Mouse (Mus musculus): ENCODE measurements around the gene Slc25a4. TPM values are rescaled to one million over a fixed set of nuclear protein-coding genes. Genes with fewer than 3 reads are reported as not detected.
A peak's percentile ranks its signal among the peaks of the same experiment; 100 is the strongest.

Gene Slc25a4
- polyA plus RNA-seq, 1 experiment from 2014 or later = 569 TPM

- no peak overlapping the region for H3K27ac ChIP-seq
- H3K4me2 ChIP-seq = no peak overlapping the region
- 91% methylated on average over 5 of the region's 5 CpGs for WGBS
- H3K36me3 ChIP-seq (ENCODE audit: poor library complexity, severe bottlenecking) = no peaks in the 10 kb centered on the region
- no peak overlapping the region for H3K4me3 ChIP-seq
- no peak overlapping the region for H3K9ac ChIP-seq
- H3K4me1 ChIP-seq = no peaks in the 10 kb centered on the region
- no peaks in the 10 kb centered on the region for H3K9me3 ChIP-seq (replicated peaks)
- no peak for ATAC-seq
- H3K27me3 ChIP-seq = no peaks in the 10 kb centered on the region
Measured at GRCm38 (mm10) chr8:46226622-46227021, 15.5 kb upstream of the Slc25a4 start.

GRCm38 (mm10) chr8:46225501-46225900 lies 14.4 kb upstream of the Slc25a4 start:
- H3K27ac ChIP-seq = no peak overlapping the region
- H3K9me3 ChIP-seq (replicated peaks) = no peaks in the 10 kb centered on the region
- no peak overlapping the region for H3K9ac ChIP-seq
- 0 out of 2 replicates have a peak, but pooled peaks cover 2% of the 10 kb centered on the region for H3K27me3 ChIP-seq
- ATAC-seq = no peak
- H3K36me3 ChIP-seq (ENCODE audit: poor library complexity, severe bottlenecking) = no peaks in the 10 kb centered on the region
- WGBS = 75% methylated on average over 3 of the region's 3 CpGs
- H3K4me2 ChIP-seq = no peak overlapping the region
- H3K4me3 ChIP-seq = no peak overlapping the region
- H3K4me1 ChIP-seq = no peaks in the 10 kb centered on the region

DNA sequence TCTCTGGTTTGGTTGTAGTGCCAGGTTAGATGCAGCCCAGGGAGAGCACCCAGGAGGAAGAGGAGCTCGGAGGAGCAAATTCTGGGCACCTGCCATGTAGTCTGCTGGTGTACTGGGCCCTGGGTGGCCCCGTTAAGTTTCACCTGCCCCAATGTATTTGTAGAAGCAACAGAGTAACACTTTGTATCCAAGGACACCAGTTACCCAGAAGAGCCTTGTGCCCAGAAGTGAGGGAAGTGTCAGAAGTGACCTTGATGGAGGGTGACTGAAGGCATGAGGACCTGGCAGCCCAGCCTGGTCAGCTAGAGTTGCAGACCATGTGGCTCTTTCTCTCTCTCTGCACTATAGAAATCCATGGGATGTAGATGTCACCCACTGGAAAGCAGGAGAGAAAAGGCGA lies 9.5 kb upstream of the Slc25a4 start:
- ATAC-seq = no peak
- Histone ChIP-seq H3K27me3 (peaks cover 6% of the 10 kb centered on the region; the same call in 1 of the 2 replicates), H3K9ac (no peak overlapping the region), H3K4me3 (no peak overlapping the region), H3K4me2 (no peak overlapping the region), H3K9me3 (replicated peaks) (no peaks in the 10 kb centered on the region), H3K4me1 (0 out of 2 replicates have a peak, but pooled peaks cover 3% of the 10 kb centered on the region), H3K36me3 (ENCODE audit: poor library complexity, severe bottlenecking) (no peaks in the 10 kb centered on the region), H3K27ac (no peak overlapping the region)
- WGBS = 73% methylated on average over 3 of the region's 3 CpGs

DNA sequence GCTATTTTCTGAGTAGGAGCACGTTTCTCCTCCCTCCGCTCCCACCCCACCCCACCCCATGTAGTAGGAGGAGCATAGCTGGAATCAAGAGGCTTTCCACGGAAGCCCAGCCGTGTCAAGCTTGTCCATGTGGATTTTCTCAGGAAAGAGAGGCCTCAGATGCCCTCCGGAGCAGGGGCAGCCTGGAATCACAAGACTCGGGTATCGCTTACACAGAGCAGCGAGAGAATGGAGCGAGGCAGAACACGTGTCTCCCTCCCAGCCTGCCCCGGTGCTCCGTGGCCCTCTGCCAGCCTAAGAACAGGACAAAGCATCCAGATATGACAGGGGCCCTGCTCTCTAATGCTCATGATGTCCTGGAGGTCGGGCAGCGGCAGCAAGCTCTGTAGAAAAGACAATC lies 5.8 kb upstream of the Slc25a4 start:
- H3K27me3 ChIP-seq = peaks cover 17% of the 10 kb centered on the region
- peak overlapping the region; percentile 36 for H3K4me3 ChIP-seq
- H3K4me1 ChIP-seq = peaks cover 5% of the 10 kb centered on the region
- H3K36me3 ChIP-seq (ENCODE audit: poor library complexity, severe bottlenecking) = no peaks in the 10 kb centered on the region
- peak overlapping the region; percentile 41 for H3K9ac ChIP-seq
- 3% methylated on average over 14 of the region's 14 CpGs for WGBS
- peak overlapping the region; percentile 58 for H3K4me2 ChIP-seq
- H3K27ac ChIP-seq = peak overlapping the region; percentile 31; the same call in 1 of the 2 replicates
- no peaks in the 10 kb centered on the region for H3K9me3 ChIP-seq (replicated peaks)
- ATAC-seq = peak; percentile 89

DNA sequence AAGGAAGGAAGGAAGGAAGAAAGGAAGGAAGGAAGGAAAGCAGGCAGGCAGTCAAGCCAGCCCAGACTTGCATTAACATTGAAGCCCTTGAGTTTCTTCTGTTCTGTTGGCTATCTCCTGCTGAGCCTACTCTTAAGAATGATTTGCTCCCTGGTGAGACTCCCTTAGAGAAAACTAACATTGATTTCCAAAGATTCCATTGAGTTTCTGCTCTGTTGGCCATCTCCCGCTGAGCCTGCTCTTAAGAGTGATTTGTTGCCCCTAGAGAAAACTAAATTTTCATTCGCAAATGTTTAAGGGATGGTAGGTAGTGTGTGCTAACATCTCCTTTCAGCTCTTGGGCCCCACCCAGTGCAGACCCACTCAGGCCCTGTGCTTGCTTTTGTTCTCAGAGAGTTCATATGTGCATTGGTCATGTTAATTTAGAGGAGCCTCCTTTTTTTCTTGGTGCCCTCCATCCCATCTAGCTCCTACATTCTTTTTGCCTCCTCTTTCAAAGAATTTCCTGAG lies 2.9 kb upstream of the Slc25a4 start:
- Histone ChIP-seq H3K9me3 (replicated peaks) (no peaks in the 10 kb centered on the region), H3K27me3 (peaks cover 15% of the 10 kb centered on the region), H3K36me3 (ENCODE audit: poor library complexity, severe bottlenecking) (peaks cover 2% of the 10 kb centered on the region), H3K4me2 (no peak overlapping the region), H3K27ac (no peak overlapping the region), H3K4me1 (peaks cover 23% of the 10 kb centered on the region), H3K4me3 (no peak overlapping the region), H3K9ac (no peak overlapping the region)
- ATAC-seq = no peak
- 7% methylated on average over 2 of the region's 2 CpGs for whole genome bisulfite sequencing

DNA sequence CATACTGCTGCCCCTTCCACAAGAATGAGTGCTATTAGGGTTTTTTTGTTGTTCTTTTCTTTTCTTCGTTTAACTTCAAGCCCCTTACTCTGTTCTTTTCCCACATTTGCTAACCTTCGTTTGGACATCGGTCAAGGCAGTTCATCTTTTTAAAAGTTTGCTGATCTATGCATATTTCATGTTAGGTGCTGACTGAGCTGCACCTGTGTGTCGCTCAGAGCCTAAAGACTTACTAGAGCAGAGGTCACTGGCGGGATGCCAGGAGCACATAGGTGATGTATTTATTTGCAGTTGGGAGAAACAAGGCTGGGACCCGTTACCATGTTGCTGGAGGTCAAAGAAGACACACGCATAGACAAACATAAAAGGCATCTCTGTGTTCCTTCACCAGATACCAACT lies 1.1 kb upstream of the Slc25a4 start:
- peaks cover 35% of the 10 kb centered on the region for H3K4me1 ChIP-seq
- WGBS = 39% methylated on average over 7 of the region's 7 CpGs
- no peaks in the 10 kb centered on the region for H3K9me3 ChIP-seq (replicated peaks)
- peaks cover 20% of the 10 kb centered on the region for H3K36me3 ChIP-seq (ENCODE audit: poor library complexity, severe bottlenecking)
- peaks cover 11% of the 10 kb centered on the region; the same call in 1 of the 2 replicates for H3K27me3 ChIP-seq
- ATAC-seq = no peak
- no peak overlapping the region for H3K4me2 ChIP-seq
- H3K9ac ChIP-seq = no peak overlapping the region
- H3K4me3 ChIP-seq = no peak overlapping the region
- no peak overlapping the region for H3K27ac ChIP-seq

DNA sequence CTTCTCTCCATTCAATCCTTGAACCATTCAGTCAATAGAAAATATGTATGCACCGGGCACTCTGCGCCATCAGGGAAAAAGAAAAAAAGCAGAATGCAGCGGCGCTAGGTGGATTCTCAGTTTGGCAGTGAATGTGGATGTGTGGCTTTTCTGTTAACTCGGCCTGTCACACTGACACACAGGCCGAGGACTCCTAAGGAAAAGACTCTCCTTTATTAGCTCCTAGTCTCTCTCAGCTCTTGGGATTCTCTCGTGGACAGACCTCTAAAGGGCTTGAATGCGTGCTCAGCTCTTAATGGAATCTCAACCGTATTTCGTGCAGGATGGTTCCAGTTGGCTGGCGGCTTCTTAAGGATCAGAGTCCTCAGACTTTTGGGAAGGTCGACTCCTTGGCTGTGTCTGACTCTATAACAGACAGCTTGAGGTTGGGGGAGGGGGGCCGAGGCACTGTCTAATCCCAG lies 557 bp upstream of the Slc25a4 start:
- Histone ChIP-seq H3K4me1 (peaks cover 32% of the 10 kb centered on the region), H3K27ac (peak overlapping the region; percentile 97), H3K9ac (peak overlapping the region; percentile 95), H3K9me3 (replicated peaks) (no peaks in the 10 kb centered on the region), H3K36me3 (ENCODE audit: poor library complexity, severe bottlenecking) (peaks cover 25% of the 10 kb centered on the region), H3K4me3 (peak overlapping the region; percentile 69), H3K27me3 (peaks cover 11% of the 10 kb centered on the region; the same call in 1 of the 2 replicates), H3K4me2 (peak overlapping the region; percentile 78)
- WGBS = 4% methylated on average over 13 of the region's 13 CpGs
- ATAC-seq = no peak

GRCm38 (mm10) chr8:46209057-46209456 lies 2.0 kb downstream of the Slc25a4 start:
- 83% methylated on average over 15 of the region's 15 CpGs for WGBS
- H3K27ac ChIP-seq = no peak overlapping the region
- peak overlapping the region; percentile 69 for H3K4me3 ChIP-seq
- H3K4me1 ChIP-seq = peaks cover 32% of the 10 kb centered on the region
- H3K36me3 ChIP-seq (ENCODE audit: poor library complexity, severe bottlenecking) = peaks cover 50% of the 10 kb centered on the region
- H3K9me3 ChIP-seq (replicated peaks) = no peaks in the 10 kb centered on the region
- peak overlapping the region; percentile 95 for H3K9ac ChIP-seq
- H3K27me3 ChIP-seq = peaks cover 3% of the 10 kb centered on the region; the same call in 1 of the 2 replicates
- ATAC-seq = no peak
- peak overlapping the region; percentile 78 for H3K4me2 ChIP-seq

- Histone ChIP-seq H3K27me3 (peaks cover under 1% of the 10 kb centered on the region; the same call in 1 of the 2 replicates), H3K4me2 (peak overlapping the region; percentile 78), H3K9ac (peak overlapping the region; percentile 34; the same call in 1 of the 2 replicates), H3K27ac (no peak overlapping the region), H3K4me1 (peaks cover 32% of the 10 kb centered on the region), H3K4me3 (peak overlapping the region; percentile 69), H3K9me3 (replicated peaks) (no peaks in the 10 kb centered on the region), H3K36me3 (ENCODE audit: poor library complexity, severe bottlenecking) (peaks cover 57% of the 10 kb centered on the region)
- no peak for ATAC-seq
- 79% methylated on average over 12 of the region's 12 CpGs for WGBS
Measured at GRCm38 (mm10) chr8:46208354-46208753, 2.7 kb downstream of the Slc25a4 start.

- Histone ChIP-seq H3K9ac (no peak overlapping the region), H3K4me1 (peaks cover 23% of the 10 kb centered on the region), H3K27ac (no peak overlapping the region), H3K27me3 (no peaks in the 10 kb centered on the region), H3K9me3 (replicated peaks) (no peaks in the 10 kb centered on the region), H3K36me3 (ENCODE audit: poor library complexity, severe bottlenecking) (peaks cover 77% of the 10 kb centered on the region), H3K4me2 (no peak overlapping the region), H3K4me3 (no peak overlapping the region)
- no peak for ATAC-seq
- 90% methylated on average over 6 of the region's 6 CpGs for WGBS
Measured at GRCm38 (mm10) chr8:46206107-46206506, 5.0 kb downstream of the Slc25a4 start.

GRCm38 (mm10) chr8:46204974-46205640 lies 6.0 kb downstream of the Slc25a4 start:
- Histone ChIP-seq H3K4me3 (no peak overlapping the region), H3K9me3 (replicated peaks) (no peaks in the 10 kb centered on the region), H3K27ac (no peak overlapping the region), H3K9ac (no peak overlapping the region), H3K4me2 (no peak overlapping the region), H3K27me3 (no peaks in the 10 kb centered on the region), H3K36me3 (ENCODE audit: poor library complexity, severe bottlenecking) (peaks cover 78% of the 10 kb centered on the region), H3K4me1 (peaks cover 23% of the 10 kb centered on the region)
- ATAC-seq = no peak
- WGBS = 87% methylated on average over 9 of the region's 9 CpGs

GRCm38 (mm10) chr8:46204301-46204700 lies 6.8 kb downstream of the Slc25a4 start:
- WGBS = 88% methylated on average over 3 of the region's 3 CpGs
- H3K9ac ChIP-seq = no peak overlapping the region
- H3K9me3 ChIP-seq (replicated peaks) = no peaks in the 10 kb centered on the region
- H3K4me1 ChIP-seq = peaks cover 16% of the 10 kb centered on the region
- H3K36me3 ChIP-seq (ENCODE audit: poor library complexity, severe bottlenecking) = peaks cover 78% of the 10 kb centered on the region
- H3K27ac ChIP-seq = no peak overlapping the region
- no peak overlapping the region for H3K4me2 ChIP-seq
- no peak overlapping the region for H3K4me3 ChIP-seq
- H3K27me3 ChIP-seq = no peaks in the 10 kb centered on the region
- no peak for ATAC-seq
